Mouse (Mus musculus) E14TG2a.4 (cell line): Measurements from ENCODE around the gene Capn1.

Source experiments
- CTCF ChIP-seq: conservative IDR thresholded peaks from 2 replicates; pipeline ENCODE4 v1.5.1; 2014; ENCODE audit warnings: low read length
- NANOG ChIP-seq: IDR thresholded peaks from 2 replicates; pipeline ENCODE4 v1.6.1; 2014; ENCODE audit warnings: borderline replicate concordance, low read length, mixed read lengths

DNA sequence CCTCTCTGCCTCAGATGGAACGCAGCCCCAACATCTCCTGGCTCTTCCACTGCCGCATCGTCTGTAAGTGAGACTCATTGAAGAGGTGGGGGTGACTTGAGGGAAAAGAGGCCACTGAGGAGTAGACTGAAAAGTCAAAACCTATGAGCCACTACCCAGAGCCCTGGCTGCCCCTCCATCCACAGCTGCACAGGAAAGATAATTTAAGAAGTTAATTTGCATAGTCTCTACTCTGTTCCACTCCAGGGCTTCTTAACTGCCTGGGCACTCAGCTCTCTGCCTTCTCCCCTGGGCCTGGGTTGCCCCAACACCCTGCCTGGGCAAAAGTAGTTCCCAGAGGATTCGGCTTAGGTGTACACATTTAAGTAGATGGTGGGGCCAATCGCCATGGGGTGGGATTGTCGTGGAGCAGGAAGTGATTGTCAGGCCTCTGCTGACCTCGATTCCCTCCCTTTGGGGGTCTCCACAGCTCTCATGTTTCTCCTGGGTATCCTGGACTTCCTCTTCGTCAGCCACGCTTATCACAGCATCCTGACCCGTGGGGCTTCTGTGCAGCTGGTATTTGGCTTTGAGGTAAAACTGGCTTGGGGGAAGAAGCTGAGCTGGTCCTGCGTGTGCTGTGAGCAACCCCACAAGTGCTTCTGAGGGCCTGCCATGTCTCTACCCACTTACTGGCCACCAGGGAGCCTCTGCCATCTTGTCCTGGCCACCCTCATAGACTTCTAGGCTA is 33.1 kb upstream of the Capn1 start:
- TF ChIP-seq CTCF, result no peak
- TF ChIP-seq NANOG, result no peak
